Mouse (Mus musculus) liver, adult 2 months (tissue): Measurements from ENCODE around the gene Disp2.

ENCODE experiments used
- CTCF ChIP-seq: fragments of 200-500 bp; IDR thresholded peaks from 2 replicates; pipeline ENCODE4 v1.5.1; 2011; ENCODE audit warnings: low read depth, low read length, control low read depth
- POLR2A ChIP-seq: fragments of 200-500 bp; IDR thresholded peaks from 2 replicates; pipeline ENCODE4 v1.6.1; 2011; ENCODE audit warnings: low read length, control low read depth; ENCODE audit not compliant: insufficient read depth; ENCODE audit errors: extremely low read depth

DNA sequence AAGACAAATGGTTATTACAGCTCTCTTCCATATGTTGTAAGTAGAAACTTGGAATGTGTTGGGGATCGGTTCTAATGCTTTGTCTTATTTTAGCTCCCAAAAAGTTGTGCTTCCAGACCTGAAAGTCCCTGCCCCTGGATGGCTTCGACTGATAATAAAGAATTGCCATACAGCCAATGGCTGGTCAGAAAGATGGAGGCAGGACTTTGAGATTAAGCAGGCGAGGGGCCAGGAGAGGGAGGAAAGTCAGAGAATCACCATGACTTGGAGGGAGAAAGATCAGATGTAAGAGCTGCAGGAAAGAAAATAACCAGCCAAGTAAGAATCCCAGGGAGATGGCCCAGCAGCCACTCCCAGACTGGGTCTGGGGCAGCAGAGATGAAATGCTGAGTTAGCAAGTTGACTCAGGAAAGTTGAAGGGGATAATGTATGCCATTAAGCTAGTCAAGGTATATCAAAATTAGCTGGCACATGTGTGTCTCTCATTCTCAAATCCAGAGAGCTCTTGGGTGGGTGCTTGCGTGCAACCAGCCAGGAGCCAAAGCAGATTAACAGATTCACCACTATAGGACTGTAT, 23.1 kb downstream of the Disp2 start:
- TF ChIP-seq CTCF (no peak), POLR2A (no peak)
